Mouse (Mus musculus) bone marrow, adult 2 months (tissue): ENCODE data around the gene Clec4d. TPM values are rescaled to one million over a fixed set of nuclear protein-coding genes. Genes with fewer than 3 reads are reported as not detected.
"Not testable (repeated sequence)": the region's sequence is repeated elsewhere in the genome, so short reads cannot be mapped to it uniquely, and the experiment has no call there.

Experiments
- H3K27ac ChIP-seq: fragments of 200-500 bp; 2 replicates; pipeline ENCODE4 v1.5.1; 2012; ENCODE audit warnings: low read depth, mild to moderate bottlenecking, control low read depth, inconsistent platforms, low read length; ENCODE audit not compliant: control insufficient read depth, poor library complexity, insufficient read depth
- H3K4me1 ChIP-seq: fragments of 200-500 bp; 2 replicates; pipeline ENCODE4 v1.6.1; 2011; ENCODE audit warnings: low read length; ENCODE audit not compliant: control insufficient read depth, insufficient read depth
- H3K4me3 ChIP-seq: fragments of 200-500 bp; replicated peaks from 2 replicates; pipeline ENCODE3; 2011; ENCODE audit warnings: mild to moderate bottlenecking, low read depth, low read length, control low read depth; ENCODE audit not compliant: control insufficient read depth
- CTCF ChIP-seq: fragments of 200-500 bp; IDR thresholded peaks from 2 replicates; pipeline ENCODE4 v1.5.1; 2011; ENCODE audit warnings: low read length, control low read depth; ENCODE audit not compliant: control insufficient read depth, insufficient read depth
- POLR2A ChIP-seq: fragments of 200-500 bp; IDR thresholded peaks from 2 replicates; pipeline ENCODE4 v1.6.1; 2011; ENCODE audit warnings: low read depth, mild to moderate bottlenecking, control low read depth, low read length, borderline replicate concordance; ENCODE audit not compliant: control insufficient read depth
- WGBS: fragments of 180-500 bp; shearing (Covaris S2); methylation state at CpG from one replicate; pipeline ENCODE4 v1.1.7; 2018; 5-methylcytosine and 5-hydroxymethylcytosine counted together
- polyA plus RNA-seq: library from polyadenylated mRNA; stranded (reverse); fragments of >200 nt; gene quantifications from 2 replicates; pipeline ENCODE4 v1.2.4, GENCODE M21; 2011; ENCODE audit warnings: low replicate concordance; ENCODE audit not compliant: missing spikeins, insufficient read depth, insufficient read length

Gene Clec4d
- polyA plus RNA-seq, 1 experiment = 51.2 TPM

DNA sequence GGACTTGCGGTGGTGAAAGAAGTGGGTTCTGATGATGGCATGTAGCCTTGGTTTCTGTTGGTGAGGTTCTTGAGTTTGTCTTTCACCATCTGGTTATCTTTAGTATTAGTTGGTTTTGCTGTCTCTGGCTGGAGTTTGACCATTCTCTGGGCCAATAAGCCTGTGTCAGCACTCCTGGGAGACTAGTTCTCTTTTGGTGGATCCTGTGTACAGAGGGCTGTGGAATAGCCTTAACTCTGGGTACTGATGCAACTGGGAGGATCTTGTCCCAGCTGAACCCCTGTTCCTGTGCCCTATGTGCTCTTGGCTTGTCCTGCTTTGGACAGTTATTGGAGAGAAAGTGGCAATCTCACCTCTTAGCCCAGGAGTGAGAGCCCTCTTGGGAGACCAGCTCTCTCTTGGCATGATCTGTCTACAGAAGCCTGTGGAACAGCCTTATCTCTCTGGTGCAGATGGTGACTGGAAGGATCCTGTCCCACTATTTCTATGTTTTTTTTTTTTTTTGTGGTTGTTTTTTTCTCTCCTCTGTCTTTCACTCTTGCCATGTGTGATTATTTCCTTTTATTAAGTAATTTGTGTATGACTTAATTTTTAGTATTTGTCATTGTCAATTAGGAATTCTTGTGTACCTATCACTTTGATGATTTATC is 31.0 kb downstream of the Clec4d start:
- H3K4me1 ChIP-seq = no peaks in the 10 kb centered on the region; the same call in 1 of the 2 replicates
- H3K27ac ChIP-seq = peak overlapping the region; percentile 84
- WGBS = 82% methylated on average over 1 of the region's 1 CpGs
- H3K4me3 ChIP-seq = no peak overlapping the region
- TF ChIP-seq CTCF (no peak), POLR2A (no peak)

DNA sequence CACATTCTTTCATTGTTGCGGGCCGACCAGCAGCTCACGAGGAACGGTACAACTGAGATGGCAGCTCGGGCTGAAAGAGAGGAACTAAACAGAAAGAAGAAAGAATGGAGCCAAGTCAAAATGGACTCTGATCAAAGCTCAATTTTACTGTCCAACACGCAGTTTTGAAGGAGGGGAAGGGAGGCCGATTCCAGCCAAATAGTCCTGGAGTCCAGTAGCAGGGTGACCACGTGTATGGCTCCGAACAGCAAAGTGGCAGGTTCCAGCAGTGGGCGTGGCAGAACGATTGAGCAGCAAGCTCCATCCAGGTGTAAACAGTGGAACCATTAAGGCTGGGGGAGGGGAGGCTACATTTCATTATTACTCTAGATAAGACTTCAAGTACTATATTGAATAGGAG is 31.6 kb downstream of the Clec4d start:
- not testable (repeated sequence) for H3K4me3 ChIP-seq, H3K4me1 ChIP-seq
- H3K27ac ChIP-seq = peak overlapping the region; percentile 70
- WGBS = 75% methylated on average over 11 of the region's 11 CpGs

DNA sequence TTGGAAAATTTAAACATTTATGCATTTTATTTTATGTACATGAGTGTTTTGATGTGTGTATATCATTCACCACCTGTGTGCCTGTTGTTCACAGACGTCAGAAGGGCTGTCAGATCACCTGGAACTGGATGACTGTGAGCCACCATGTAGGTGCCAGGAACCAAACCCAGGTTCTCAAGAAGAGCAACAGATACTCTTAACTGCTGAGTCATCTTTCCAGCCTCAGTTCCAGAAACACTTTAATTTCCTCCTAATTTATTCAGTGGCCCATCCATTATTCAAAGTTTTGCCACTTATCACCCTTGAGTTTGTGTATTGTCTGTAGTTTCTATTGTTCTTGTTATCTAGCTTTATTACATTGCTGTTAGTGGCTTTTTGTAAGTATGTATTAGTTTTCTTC is 34.8 kb downstream of the Clec4d start:
- 55% methylated on average over 1 of the region's 1 CpGs for WGBS
- Histone ChIP-seq H3K27ac (no peak overlapping the region), H3K4me3 (no peak overlapping the region), H3K4me1 (no peaks in the 10 kb centered on the region; the same call in 1 of the 2 replicates)
- no peak for TF ChIP-seq CTCF

DNA sequence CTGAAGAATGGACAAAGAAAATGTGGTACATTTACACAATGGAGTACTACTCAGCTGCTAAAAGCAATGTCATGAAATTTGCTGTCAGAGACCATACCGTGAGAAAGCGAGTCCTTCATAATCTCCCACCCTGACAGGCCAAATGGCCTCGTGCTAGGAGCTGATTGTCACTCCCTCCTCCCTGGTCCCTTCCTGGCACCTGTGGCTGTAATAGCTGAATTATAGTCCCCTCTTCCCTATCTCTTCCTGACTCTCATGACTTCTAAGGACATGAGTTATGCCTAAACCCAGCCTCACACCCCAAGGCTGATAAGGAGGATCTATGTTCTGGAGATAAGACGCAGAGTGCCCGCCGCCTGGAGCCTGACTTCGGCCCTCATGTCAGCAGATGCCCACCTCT is 44.4 kb downstream of the Clec4d start:
- not testable (repeated sequence) for H3K4me1 ChIP-seq, H3K4me3 ChIP-seq, H3K27ac ChIP-seq
- 66% methylated on average over 7 of the region's 7 CpGs for WGBS

DNA sequence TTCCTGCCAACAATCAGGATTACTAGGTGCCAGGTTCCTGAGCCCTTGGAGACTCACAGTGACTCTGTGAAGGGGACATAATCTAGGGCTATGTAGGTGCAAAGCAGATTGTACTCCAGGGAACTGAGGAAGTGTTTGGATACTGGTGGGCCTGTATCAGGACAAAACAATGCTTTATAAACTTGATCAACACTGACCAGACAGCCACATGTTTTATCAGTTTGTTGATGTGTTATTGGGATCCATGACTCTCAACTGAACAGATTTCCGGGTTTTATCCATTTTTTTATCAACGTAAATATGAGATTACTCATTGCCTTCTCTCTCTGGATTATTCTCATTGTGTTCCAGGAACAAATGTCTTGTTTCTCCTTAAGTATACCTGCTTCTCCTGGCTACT is 46.1 kb downstream of the Clec4d start, which contains the start of gene Vmn2r19:
TSS of gene Vmn2r19 (plus strand) at position 301 of the 400 bp plus-strand sequence.
- Histone ChIP-seq H3K27ac (no peak within 1 kb of the TSS), H3K4me1 (no peaks in the 10 kb centered on the region), H3K4me3 (no peak within 1 kb of the TSS)
- WGBS = 81% methylated on average over 2 of the region's 2 CpGs
- TF ChIP-seq POLR2A (no peak), CTCF (no peak)

Other genes with a start within 250 kb of the Clec4d start
- 6.3 and 9.0 TPM in 2 replicates for gene Clec4b1, start 212.1 kb upstream of the Clec4d start, polyA plus RNA-seq
- gene Clec4a2, start 155.7 kb upstream of the Clec4d start, polyA plus RNA-seq = 24.0 and 73.2 TPM in 2 replicates
- gene Clec4b2, start 89.2 kb upstream of the Clec4d start, polyA plus RNA-seq = 1.3 and 1.7 TPM in 2 replicates
- gene Clec4n, start 32.3 kb upstream of the Clec4d start, polyA plus RNA-seq = 4.5 TPM in 1 of 2 replicates, not detected in the other
- 3.2 and 12.4 TPM in 2 replicates for gene Clec4e, start 27.8 kb downstream of the Clec4d start, polyA plus RNA-seq
- not detected in 2 replicates for gene Vmn2r19, start 46.2 kb downstream of the Clec4d start, polyA plus RNA-seq
- gene Vmn2r20, start 156.0 kb downstream of the Clec4d start, polyA plus RNA-seq = not detected in 2 replicates